Mouse (Mus musculus) stomach, embryonic 16.5 days (tissue): ENCODE measurements around the gene Scamp1. TPM values are rescaled to one million over a fixed set of nuclear protein-coding genes. Genes with fewer than 3 reads are reported as not detected.
A peak's percentile ranks its signal among the peaks of the same experiment; 100 is the strongest.

Experiments
- ATAC-seq: fragments of 200-750 bp; cut with Nextera tagmentation; 2 replicates; pipeline ENCODE4 v1.8.0; 2017; ENCODE audit warnings: moderate number of reproducible peaks, moderate TSS enrichment; ENCODE audit not compliant: insufficient read depth, low FRiP score
- H3K27ac ChIP-seq: fragments of 300-500 bp; sonication (generic); 2 replicates; pipeline ENCODE4 v1.5.1; 2014; ENCODE audit warnings: low read length
- H3K27me3 ChIP-seq: fragments of 300-500 bp; sonication (generic); 2 replicates; pipeline ENCODE4 v1.6.1; 2014; ENCODE audit warnings: low read length, control low read depth, mixed read lengths; ENCODE audit not compliant: control insufficient read depth, insufficient read depth
- H3K36me3 ChIP-seq: fragments of 300-500 bp; sonication (generic); 2 replicates; pipeline ENCODE4 v1.6.1; 2014; ENCODE audit warnings: low read length; ENCODE audit not compliant: control insufficient read depth, insufficient read depth
- H3K4me1 ChIP-seq: fragments of 300-500 bp; sonication (generic); 2 replicates; pipeline ENCODE4 v1.6.1; 2014; ENCODE audit warnings: low read length, control low read depth, mixed read lengths; ENCODE audit not compliant: control insufficient read depth, insufficient read depth
- H3K4me2 ChIP-seq: fragments of 300-500 bp; sonication (generic); 2 replicates; pipeline ENCODE4 v1.6.1; 2014; ENCODE audit warnings: low read depth, low read length, mixed read lengths
- H3K4me3 ChIP-seq: fragments of 300-500 bp; sonication (generic); replicated peaks from 2 replicates; pipeline ENCODE4 v1.5.1; 2014; ENCODE audit warnings: mild to moderate bottlenecking, low read length
- H3K9ac ChIP-seq: fragments of 300-500 bp; sonication (generic); 2 replicates; pipeline ENCODE4 v1.6.1; 2014; ENCODE audit warnings: low read length
- H3K9me3 ChIP-seq: fragments of 300-500 bp; sonication (generic); replicated peaks from 2 replicates; pipeline ENCODE4 v1.6.1; 2016; ENCODE audit warnings: low read length, control low read depth; ENCODE audit not compliant: control insufficient read depth
- WGBS: fragments of 180-500 bp; shearing (Covaris S2); extraction: QIAGEN DNeasy Blood & Tissue Kit; methylation state at CpG from one replicate; pipeline ENCODE4 v1.1.7; 2014; 5-methylcytosine and 5-hydroxymethylcytosine counted together
- polyA plus RNA-seq: library from polyadenylated mRNA; unstranded; fragments of >200 nt; fragmentation: Nextera tagmentation; extraction: Ambion mirVana; gene quantifications from 2 replicates; pipeline ENCODE4 v1.2.1, GENCODE M21; 2015

Scamp1 gene
- polyA plus RNA-seq, 1 experiment from 2014 or later, result 47.7 TPM

- Histone ChIP-seq H3K9me3 (no peaks in the 10 kb centered on the region), H3K27me3 (no peaks in the 10 kb centered on the region), H3K4me3 (no peak overlapping the region), H3K9ac (no peak overlapping the region), H3K27ac (no peak overlapping the region), H3K4me2 (no peak overlapping the region), H3K36me3 (no peaks in the 10 kb centered on the region), H3K4me1 (no peaks in the 10 kb centered on the region)
- ATAC-seq, result no peak
- 68% methylated on average over 10 of the region's 10 CpGs for WGBS
Observed at GRCm38 (mm10) chr13:94293911-94294310, 8.3 kb upstream of the Scamp1 start.

GRCm38 (mm10) chr13:94286195-94286594 is 538 bp upstream of the Scamp1 start:
- Histone ChIP-seq H3K9me3 (no peaks in the 10 kb centered on the region), H3K36me3 (no peaks in the 10 kb centered on the region), H3K27ac (peak overlapping the region; percentile 91), H3K4me2 (peak overlapping the region; percentile 73), H3K27me3 (no peaks in the 10 kb centered on the region), H3K9ac (peak overlapping the region; percentile 98), H3K4me1 (peaks cover 6% of the 10 kb centered on the region; the same call in 1 of the 2 replicates), H3K4me3 (peak overlapping the region; percentile 94)
- 39% methylated on average over 5 of the region's 5 CpGs for WGBS
- no peak for ATAC-seq

- no peak; the same call in 1 of the 2 replicates for ATAC-seq
- H3K9me3 ChIP-seq, result no peaks in the 10 kb centered on the region
Observed at GRCm38 (mm10) chr13:94284543-94285269, 951 bp downstream of the Scamp1 start.

GRCm38 (mm10) chr13:94279420-94279819 is 6.2 kb downstream of the Scamp1 start:
- Histone ChIP-seq H3K27ac (no peak overlapping the region), H3K4me3 (no peak overlapping the region), H3K4me1 (peaks cover 6% of the 10 kb centered on the region; the same call in 1 of the 2 replicates), H3K27me3 (no peaks in the 10 kb centered on the region), H3K36me3 (no peaks in the 10 kb centered on the region), H3K4me2 (no peak overlapping the region), H3K9ac (no peak overlapping the region), H3K9me3 (no peaks in the 10 kb centered on the region)
- 47% methylated on average over 5 of the region's 5 CpGs for WGBS
- no peak for ATAC-seq

More at GRCm38 (mm10) chr13:94284543-94285269, 951 bp downstream of the Scamp1 start:
- H3K4me3 ChIP-seq, result peak overlapping the region; percentile 94
- H3K27me3 ChIP-seq, result no peaks in the 10 kb centered on the region
- under 1% methylated on average over 64 of the region's 65 CpGs for WGBS
- H3K4me1 ChIP-seq, result peaks cover 6% of the 10 kb centered on the region; the same call in 1 of the 2 replicates
- H3K27ac ChIP-seq, result peak overlapping the region; percentile 91
- H3K4me2 ChIP-seq, result peak overlapping the region; percentile 73
- peak overlapping the region; percentile 98 for H3K9ac ChIP-seq
- no peaks in the 10 kb centered on the region for H3K36me3 ChIP-seq

- Histone ChIP-seq H3K4me2 (no peak overlapping the region), H3K27ac (no peak overlapping the region), H3K9ac (no peak overlapping the region), H3K27me3 (no peaks in the 10 kb centered on the region), H3K36me3 (no peaks in the 10 kb centered on the region), H3K4me1 (peaks cover 15% of the 10 kb centered on the region), H3K9me3 (no peaks in the 10 kb centered on the region), H3K4me3 (no peak overlapping the region)
- ATAC-seq, result no peak
- WGBS, result 88% methylated on average over 6 of the region's 6 CpGs
Observed at GRCm38 (mm10) chr13:94271284-94271683, 14.4 kb downstream of the Scamp1 start.

- H3K4me2 ChIP-seq, result no peak overlapping the region
- H3K9me3 ChIP-seq, result no peaks in the 10 kb centered on the region
- no peaks in the 10 kb centered on the region for H3K27me3 ChIP-seq
- no peak overlapping the region for H3K4me3 ChIP-seq
- H3K36me3 ChIP-seq, result no peaks in the 10 kb centered on the region
- peaks cover 17% of the 10 kb centered on the region for H3K4me1 ChIP-seq
- WGBS, result 49% methylated on average over 7 of the region's 7 CpGs
- no peak overlapping the region for H3K9ac ChIP-seq
- no peak for ATAC-seq
- no peak overlapping the region for H3K27ac ChIP-seq
Observed at GRCm38 (mm10) chr13:94268201-94268600, 17.5 kb downstream of the Scamp1 start.

- Histone ChIP-seq H3K9ac (no peak overlapping the region), H3K9me3 (no peaks in the 10 kb centered on the region), H3K4me1 (peaks cover 17% of the 10 kb centered on the region), H3K36me3 (no peaks in the 10 kb centered on the region), H3K4me3 (no peak overlapping the region), H3K27ac (no peak overlapping the region), H3K4me2 (no peak overlapping the region), H3K27me3 (no peaks in the 10 kb centered on the region)
- 49% methylated on average over 4 of the region's 4 CpGs for WGBS
- ATAC-seq, result no peak
Observed at GRCm38 (mm10) chr13:94267190-94267589, 18.5 kb downstream of the Scamp1 start.

- no peak overlapping the region for H3K9ac ChIP-seq
- ATAC-seq, result no peak
- no peak overlapping the region for H3K4me3 ChIP-seq
- no peak overlapping the region for H3K27ac ChIP-seq
- H3K36me3 ChIP-seq, result no peaks in the 10 kb centered on the region
- peaks cover 17% of the 10 kb centered on the region for H3K4me1 ChIP-seq
- no peaks in the 10 kb centered on the region for H3K27me3 ChIP-seq
- WGBS, result 84% methylated on average over 6 of the region's 6 CpGs
- H3K9me3 ChIP-seq, result no peaks in the 10 kb centered on the region
- H3K4me2 ChIP-seq, result no peak overlapping the region
Observed at GRCm38 (mm10) chr13:94266530-94266929, 19.1 kb downstream of the Scamp1 start.

- Histone ChIP-seq H3K9ac (no peak overlapping the region), H3K4me2 (no peak overlapping the region), H3K27ac (no peak overlapping the region), H3K4me3 (no peak overlapping the region), H3K27me3 (no peaks in the 10 kb centered on the region), H3K4me1 (peaks cover 13% of the 10 kb centered on the region), H3K9me3 (no peaks in the 10 kb centered on the region), H3K36me3 (no peaks in the 10 kb centered on the region)
- WGBS, result 73% methylated on average over 3 of the region's 3 CpGs
- ATAC-seq, result no peak
Observed at GRCm38 (mm10) chr13:94265291-94265690, 20.4 kb downstream of the Scamp1 start.
